8 mouse cellular contexts compared by ENCODE assay signal in genomic region chr12:17666616-17667015, GRCm38 (mm10). TPM values are rescaled to one million over a fixed set of nuclear protein-coding genes. Genes with fewer than 3 reads are reported as not detected.
DNase-seq lines count a peak whose midpoint lies in the region; ATAC-seq lines count a peak whose summit lies in the region.

No protein-coding gene starts in this region.

- H3K4me1 ChIP-seq in liver, embryonic 12.5 days: no peaks in the 10 kb centered on the region
- H3K4me1 ChIP-seq in kidney, embryonic 15.5 days: peaks cover 17% of the 10 kb centered on the region

- H3K4me2 ChIP-seq in liver, embryonic 12.5 days: no peak overlapping the region
- no peak overlapping the region for H3K4me2 ChIP-seq in kidney, embryonic 15.5 days

- H3K27me3 ChIP-seq in liver, embryonic 12.5 days (replicated peaks): no peaks in the 10 kb centered on the region
- H3K27me3 ChIP-seq in kidney, embryonic 15.5 days: no peaks in the 10 kb centered on the region

- ATAC-seq in liver, embryonic 12.5 days: no peak
- peak; percentile 35; the same call in 1 of the 2 replicates for ATAC-seq in kidney, embryonic 15.5 days (replicated peaks; ENCODE audit: low FRiP score)
- ATAC-seq in megakaryocyte-erythroid progenitor cell, adult 5-6 weeks (replicated peaks; ENCODE audit: low FRiP score, low TSS enrichment, poor library complexity, severe bottlenecking): peak; percentile 61; the same call in 1 of the 2 replicates

- H3K9me3 ChIP-seq in liver, embryonic 12.5 days (replicated peaks): no peaks in the 10 kb centered on the region
- no peaks in the 10 kb centered on the region for H3K9me3 ChIP-seq in kidney, embryonic 15.5 days (replicated peaks)

- WGBS in liver, embryonic 12.5 days (ENCODE audit: insufficient replicate concordance): 59% methylated on average over 2 of the region's 2 CpGs
- WGBS in kidney, embryonic 15.5 days: 80% methylated on average over 2 of the region's 2 CpGs

- DNase-seq in liver: peak; percentile 14
- peak; percentile 7 for DNase-seq in adrenal gland, postnatal 25 days
- no peak for DNase-seq in neural tube, embryonic 10.5 days (ENCODE audit: extremely low spot score, low spot score)
- DNase-seq in c-Kit-positive CD71-positive TER-119-positive erythroid progenitor cells, embryonic 14.5 days (ENCODE audit: low spot score): no peak
- no peak for DNase-seq in left cerebral cortex, postnatal 14 days (ENCODE audit: low spot score in 2 of 2)

- H3K9ac ChIP-seq in liver, embryonic 12.5 days: no peak overlapping the region
- no peak overlapping the region for H3K9ac ChIP-seq in kidney, embryonic 15.5 days

- no peaks in the 10 kb centered on the region for H3K36me3 ChIP-seq in liver, embryonic 12.5 days
- H3K36me3 ChIP-seq in kidney, embryonic 15.5 days: no peaks in the 10 kb centered on the region

- no peak overlapping the region for H3K27ac ChIP-seq in liver, embryonic 12.5 days
- peak overlapping the region; percentile 76 for H3K27ac ChIP-seq in kidney, embryonic 15.5 days

- H3K4me3 ChIP-seq in liver, embryonic 12.5 days: no peak overlapping the region
- H3K4me3 ChIP-seq in kidney, embryonic 15.5 days (replicated peaks): no peak overlapping the region

- intact Hi-C loops in left cerebral cortex, postnatal 14 days (cut with DNase I): loop anchor here (10.0 kb wide), 1 partner anchor 112 kb away; no protein-coding TSS in a partner anchor

RNA-seq across cellular contexts. Expression of gene Hpcal1, which starts 24.0 kb away (rescaled TPM):
- 17.6 and 18.6 TPM in 2 replicates for polyA plus RNA-seq in liver, embryonic 12.5 days (2016; fragmentation: Nextera tagmentation; extraction: Ambion mirVana)
- total RNA-seq in adrenal gland, postnatal 25 days (2021): 14.4 and 17.2 TPM in 2 replicates
- polyA plus RNA-seq in kidney, embryonic 15.5 days (2015; fragmentation: Nextera tagmentation; extraction: Ambion mirVana): 51.4 and 55.5 TPM in 2 replicates
- 4.3 and 13.0 TPM in 2 replicates for total RNA-seq in megakaryocyte-erythroid progenitor cell, adult 5-6 weeks (2014; fragmentation: Nextera tagmentation)
- total RNA-seq in megakaryocyte-erythroid progenitor cell, adult 5-6 weeks (2017): 3.0 and 6.8 TPM in 2 replicates
- total RNA-seq in left cerebral cortex, postnatal 14 days (2021): 10 to 100 TPM; 53.6 to 82.5 TPM

Comparison
In these comparisons a context has a peak if more than half of its experiments do, and no peak if none do; other contexts are left out.
1. DNase-seq: peak in liver (single experiment) and adrenal gland, postnatal 25 days (single experiment); none in neural tube, embryonic 10.5 days (single experiment), c-Kit-positive CD71-positive TER-119-positive erythroid progenitor cells, embryonic 14.5 days (single experiment) and left cerebral cortex, postnatal 14 days (0 of 2).